Mouse (Mus musculus) layer of hippocampus, adult 8-10 months (tissue): ENCODE data around the gene Gm10842. TPM values are rescaled to one million over a fixed set of nuclear protein-coding genes. Genes with fewer than 3 reads are reported as not detected.
"Not testable (repeated sequence)": the region's sequence is repeated elsewhere in the genome, so short reads cannot be mapped to it uniquely, and the experiment has no call there.

ENCODE experiments used
- DNase-seq, 2 experiments: peaks; one replicate each; pipeline ENCODE4 v3.0.0; 2022; ENCODE audit warnings: low spot score in 2 of 2
- total RNA-seq, 4 experiments: library from RNA; stranded (reverse); gene quantifications; 2 replicates each; pipeline ENCODE4 v1.2.4; 2022

Gene Gm10842
- total RNA-seq: not detected

DNA sequence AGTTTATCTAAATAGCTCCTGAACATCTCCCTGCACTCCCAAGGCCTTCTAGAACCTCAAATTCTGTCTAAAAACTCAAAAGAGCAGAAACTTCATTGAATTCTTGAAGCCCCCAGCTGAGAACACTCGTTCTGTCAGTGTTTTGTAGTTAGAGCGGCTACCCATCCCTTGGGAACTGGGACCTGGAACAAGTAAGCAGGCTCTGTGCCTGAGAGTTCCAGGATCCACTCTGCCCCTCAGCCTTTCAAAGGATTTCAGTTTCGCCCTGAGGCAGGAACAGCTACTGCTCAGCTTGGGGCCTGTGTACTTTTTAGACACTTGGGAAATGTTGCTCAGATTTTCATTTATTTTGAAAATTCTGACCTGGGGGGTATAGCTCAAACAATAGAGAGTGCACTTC is at the start of gene Gm10842:
Gm10842 (plus strand) TSS at position 301 of the 400 bp plus-strand sequence.
- DNase-seq: no peak

DNA sequence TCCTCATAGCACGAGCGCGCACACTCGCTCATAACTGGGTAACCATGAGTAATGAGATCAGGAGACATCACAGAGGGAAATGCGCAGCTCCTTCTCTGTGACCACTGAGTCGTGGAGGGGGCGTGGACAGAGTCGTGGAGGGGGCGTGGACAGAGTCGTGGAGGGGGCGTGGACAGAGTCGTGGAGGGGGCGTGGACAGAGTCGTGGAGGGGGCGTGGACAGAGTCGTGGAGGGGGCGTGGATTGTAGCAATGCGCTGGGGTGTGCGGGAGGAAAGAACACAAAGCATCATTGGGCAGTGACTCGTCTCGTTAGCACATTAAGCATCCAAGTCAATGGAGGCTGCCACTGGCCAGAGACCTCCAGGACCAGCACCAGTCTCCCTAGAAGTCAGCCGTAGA is 34.2 kb upstream of the Gm10842 start:
- DNase-seq: not testable (repeated sequence)

DNA sequence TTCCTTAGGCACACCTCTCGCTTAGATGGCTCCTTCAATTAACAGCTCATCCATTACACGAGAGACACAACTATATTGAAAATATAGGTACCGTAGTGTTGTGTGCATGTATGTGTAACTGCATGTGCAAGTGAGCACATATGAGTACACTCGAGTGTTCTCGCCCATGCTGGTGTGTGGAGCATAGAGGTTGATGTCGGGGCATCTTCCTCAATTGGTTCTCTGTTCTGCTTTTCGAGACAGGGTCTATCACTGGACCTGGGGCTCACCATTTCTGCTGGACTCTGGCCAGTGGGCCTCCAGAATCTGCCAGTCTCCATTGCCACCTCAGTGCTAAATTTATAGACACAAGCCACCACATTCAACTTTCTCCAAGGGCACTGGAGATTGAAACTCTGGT is 28.9 kb upstream of the Gm10842 start:
- DNase-seq: no peak

DNA sequence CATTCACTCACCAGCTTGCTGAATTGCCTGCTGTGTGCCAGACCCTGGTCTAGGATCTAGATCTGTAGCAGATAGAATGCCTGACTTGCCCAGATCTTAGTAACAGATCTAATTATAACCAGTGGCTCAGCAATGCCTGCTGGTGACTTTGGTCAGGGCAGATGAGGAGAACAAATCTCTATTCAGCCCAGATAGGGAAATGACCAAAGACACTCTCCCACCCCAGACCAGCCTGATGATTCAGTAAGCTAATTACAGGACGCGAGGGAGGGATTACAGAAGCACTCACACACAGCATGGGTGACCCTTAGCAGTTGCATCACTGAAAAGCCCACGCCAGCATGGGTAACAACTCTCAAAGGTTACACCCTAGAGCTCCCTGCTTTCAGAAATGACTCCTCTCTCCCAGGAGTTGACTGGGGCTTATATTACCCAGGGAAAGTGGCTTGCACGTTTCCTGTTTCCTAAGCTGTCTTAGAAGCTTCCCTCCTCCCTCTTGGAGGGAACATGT is 26.1 kb upstream of the Gm10842 start:
- no peak for DNase-seq

DNA sequence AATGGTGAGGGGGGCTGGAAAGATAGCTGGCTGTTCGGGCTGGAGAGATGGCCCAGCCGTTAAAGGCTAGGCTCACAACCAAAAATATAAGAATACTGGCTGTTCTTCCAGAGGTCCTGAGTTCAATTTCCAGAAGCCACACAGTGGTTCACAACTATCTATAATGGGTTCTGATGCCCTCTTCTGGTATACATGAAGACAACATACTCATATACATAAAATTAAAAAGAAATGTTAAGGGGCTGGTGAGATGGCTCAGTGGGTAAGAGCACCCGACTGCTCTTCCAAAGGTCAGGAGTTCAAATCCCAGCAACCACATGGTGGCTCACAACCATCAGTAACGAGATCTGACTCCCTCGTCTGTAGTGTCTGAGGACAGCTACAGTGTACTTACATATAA is 24.9 kb upstream of the Gm10842 start:
- not testable (repeated sequence) for DNase-seq

DNA sequence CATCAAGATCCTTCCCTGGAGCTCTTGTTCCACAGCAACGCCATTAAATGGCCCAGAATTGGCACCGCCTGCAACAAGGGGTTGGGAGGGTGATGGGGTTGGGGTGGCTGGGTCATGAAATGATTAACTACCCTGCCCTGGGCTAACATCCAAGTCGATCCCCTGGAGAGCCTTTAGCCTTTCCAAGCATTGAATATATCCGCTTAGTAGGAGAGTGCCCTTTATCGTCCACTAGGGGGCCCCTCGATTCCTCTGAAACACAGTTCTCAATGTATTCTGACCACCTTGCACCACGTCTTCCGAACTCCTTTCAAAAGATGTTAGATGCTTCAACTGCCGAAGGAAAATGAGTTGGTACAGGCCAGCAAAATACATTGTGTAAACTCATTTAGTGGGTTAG is 22.7 kb upstream of the Gm10842 start:
- no peak for DNase-seq

DNA sequence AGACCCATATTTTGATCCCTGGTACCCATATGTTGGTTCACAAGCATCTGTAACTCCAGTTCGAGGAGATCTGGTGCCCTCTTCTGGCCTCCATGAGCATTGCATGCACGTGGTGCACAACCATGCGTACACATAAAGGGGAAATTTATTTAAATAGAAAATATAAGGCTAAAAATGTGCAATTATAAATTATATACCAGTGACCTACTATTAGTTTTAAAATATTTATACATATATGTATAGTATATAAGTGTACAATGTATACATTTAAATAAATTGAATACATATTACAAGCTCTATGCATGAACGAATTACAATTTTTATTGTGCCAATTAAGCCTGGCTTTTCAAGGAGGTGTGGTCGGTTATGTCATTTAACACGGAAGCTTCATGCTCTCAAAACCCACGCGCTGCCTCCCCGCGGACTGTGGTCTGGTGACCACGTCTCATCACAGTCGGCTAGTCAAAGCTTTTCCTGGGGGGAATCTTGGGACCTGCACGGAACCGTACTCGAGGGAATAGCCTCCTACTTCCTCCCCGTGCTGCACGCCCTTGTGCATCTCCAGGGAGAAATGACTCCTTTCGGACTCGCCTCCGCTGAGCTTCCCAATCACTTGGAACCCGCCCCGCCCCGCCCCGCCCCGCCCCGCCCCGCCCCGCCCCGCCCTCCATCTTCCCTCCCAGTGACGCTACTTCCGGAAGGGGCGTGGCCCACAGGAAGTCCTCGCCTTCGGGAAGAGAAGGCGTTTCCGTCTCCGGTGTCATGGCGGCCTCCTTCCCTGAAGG is 20.8 kb upstream of the Gm10842 start, which contains the start of gene Mettl2:
Mettl2 (plus strand) TSS at position 691 of the 785 bp plus-strand sequence.
- DNase-seq: peak; percentile 66 to 70

DNA sequence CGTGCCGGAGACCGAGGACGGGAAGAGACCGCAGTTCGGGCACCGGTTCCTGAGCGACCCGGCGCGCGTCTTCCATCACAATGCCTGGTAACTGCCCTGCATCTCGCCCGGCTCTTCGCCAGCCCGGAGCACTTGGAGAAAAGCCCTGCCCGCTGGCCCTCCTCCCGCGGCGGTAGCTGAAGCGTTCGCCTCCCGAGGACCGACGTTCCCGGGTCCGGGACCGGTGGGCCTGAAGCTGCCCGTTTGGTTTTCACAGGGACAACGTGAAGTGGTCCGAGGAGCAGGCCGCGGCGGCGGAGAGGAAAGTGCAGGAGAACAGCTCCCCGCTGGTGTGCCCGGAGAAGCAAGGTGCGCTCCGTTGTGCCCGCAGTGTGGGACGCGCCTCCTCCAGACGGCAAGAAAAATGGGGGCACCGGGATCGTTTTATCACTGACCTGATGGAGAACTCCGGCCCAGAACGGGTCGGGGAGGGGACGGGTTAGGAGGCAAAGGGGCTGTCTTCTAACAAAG is 20.1 kb upstream of the Gm10842 start:
- DNase-seq: no peak

DNA sequence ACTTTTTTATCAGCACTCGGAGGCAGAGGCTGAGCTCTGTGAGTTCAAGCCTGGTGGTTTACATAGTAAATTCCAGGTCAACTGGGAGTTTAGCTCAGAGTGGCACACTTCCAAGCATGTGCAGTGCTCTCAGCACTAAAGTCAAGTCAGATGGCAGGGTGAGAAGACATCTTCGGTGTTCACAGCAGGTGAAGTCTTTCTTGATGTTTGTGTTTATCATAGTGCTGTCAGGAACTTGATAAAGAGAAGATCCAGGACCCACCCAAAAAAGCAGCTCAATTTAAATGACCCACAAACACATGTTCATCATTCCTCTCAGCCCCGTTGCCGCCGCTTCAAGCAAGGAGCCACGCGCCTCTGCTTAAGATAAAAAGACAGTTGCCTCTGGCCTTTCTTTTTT is 11.0 kb upstream of the Gm10842 start:
- DNase-seq: no peak

DNA sequence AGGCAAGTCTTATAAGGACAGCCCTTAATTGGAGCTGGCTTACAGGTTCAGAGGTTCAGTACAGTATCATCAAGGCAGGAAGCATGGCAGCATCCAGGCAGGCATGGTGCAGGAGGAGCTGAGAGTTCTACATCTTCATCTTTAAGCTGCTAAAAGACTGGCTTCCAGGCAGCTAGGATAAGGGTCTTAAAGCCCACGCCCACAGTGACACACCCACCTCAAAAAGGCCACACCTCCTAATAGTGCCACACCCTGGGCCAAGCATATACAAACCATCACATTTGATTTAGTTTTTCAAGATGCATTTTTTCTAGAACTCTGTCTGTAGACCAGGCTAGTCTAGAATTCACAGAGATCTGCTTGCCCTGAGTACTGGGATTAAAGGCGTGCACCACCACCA is 9.4 kb upstream of the Gm10842 start:
- not testable (repeated sequence) for DNase-seq

DNA sequence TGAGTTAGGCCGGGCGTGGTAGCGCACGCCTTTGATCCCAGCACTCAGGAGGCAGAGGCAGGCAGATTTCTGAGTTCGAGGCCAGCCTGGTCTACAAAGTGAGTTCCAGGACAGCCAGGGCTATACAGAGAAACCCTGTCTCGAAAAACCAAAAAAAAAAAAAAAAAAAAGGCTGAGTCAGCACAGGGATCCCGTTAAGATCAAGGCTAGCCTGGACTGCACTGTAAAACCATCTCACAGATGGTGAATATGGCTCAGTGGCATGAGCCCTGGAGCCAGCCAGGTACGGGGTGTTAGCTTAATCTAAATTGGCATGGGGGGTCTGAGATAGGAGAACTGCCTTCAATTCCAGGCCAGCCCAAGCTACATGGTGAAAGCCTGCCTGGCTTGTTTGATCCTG is 6.2 kb upstream of the Gm10842 start:
- not testable (repeated sequence) for DNase-seq

DNA sequence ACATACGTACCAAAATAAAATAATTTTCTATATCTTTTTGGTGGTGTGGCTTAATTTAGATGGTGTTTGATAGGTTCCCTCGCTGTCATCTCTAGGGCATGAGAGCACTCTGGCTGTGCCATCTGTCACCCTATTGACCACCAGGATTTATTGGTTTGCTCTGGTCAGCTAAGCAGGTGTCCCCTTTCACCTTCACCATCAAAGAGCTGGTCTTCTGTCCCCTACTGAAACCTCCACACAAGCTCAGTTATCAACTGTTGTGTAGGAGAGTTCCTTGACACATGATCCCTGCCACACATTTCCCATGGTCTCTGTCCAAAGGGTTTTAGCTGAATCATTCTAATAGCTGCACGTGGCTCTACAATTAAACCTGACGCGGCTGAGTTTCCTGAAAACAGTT is 5.6 kb upstream of the Gm10842 start:
- no peak for DNase-seq

DNA sequence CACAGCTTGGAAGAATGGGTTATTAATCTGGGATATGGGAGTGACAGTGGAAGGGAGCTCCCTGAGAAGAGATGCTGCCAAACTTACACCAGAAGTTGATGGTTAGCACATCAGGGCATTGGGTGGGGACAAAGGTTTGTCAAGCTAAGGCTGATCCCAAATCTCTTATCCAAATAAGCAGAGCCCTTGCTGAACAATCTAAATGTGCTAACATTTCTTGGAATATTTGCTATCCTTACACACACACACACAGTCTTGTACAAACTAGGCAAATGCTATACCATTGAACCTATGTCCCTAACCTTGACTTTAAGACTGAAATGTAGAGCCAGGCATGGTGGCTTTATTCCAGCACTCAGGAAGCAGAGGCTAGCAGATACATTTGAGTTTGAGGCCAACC is 3.1 kb upstream of the Gm10842 start:
- DNase-seq: no peak

DNA sequence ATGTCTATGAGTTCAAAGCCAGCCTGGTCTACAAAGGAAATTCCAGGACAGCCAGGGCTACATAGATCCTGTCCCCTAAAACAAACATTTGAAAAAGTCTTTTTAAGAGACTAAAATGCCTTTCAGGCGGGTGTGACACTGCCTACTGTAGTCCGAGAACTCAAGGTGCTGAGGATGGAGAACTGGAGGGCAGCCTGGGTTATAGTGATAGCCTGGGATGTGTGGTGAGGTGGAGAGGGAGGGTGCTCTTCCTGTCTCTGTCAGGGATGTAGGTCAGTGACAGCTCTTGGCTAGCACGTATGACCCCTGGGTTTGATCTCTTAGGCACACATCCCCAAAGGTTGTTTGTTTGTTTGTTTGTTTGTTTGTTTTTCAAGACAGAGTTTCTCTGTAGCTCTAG is 2.6 kb upstream of the Gm10842 start:
- DNase-seq: no peak

DNA sequence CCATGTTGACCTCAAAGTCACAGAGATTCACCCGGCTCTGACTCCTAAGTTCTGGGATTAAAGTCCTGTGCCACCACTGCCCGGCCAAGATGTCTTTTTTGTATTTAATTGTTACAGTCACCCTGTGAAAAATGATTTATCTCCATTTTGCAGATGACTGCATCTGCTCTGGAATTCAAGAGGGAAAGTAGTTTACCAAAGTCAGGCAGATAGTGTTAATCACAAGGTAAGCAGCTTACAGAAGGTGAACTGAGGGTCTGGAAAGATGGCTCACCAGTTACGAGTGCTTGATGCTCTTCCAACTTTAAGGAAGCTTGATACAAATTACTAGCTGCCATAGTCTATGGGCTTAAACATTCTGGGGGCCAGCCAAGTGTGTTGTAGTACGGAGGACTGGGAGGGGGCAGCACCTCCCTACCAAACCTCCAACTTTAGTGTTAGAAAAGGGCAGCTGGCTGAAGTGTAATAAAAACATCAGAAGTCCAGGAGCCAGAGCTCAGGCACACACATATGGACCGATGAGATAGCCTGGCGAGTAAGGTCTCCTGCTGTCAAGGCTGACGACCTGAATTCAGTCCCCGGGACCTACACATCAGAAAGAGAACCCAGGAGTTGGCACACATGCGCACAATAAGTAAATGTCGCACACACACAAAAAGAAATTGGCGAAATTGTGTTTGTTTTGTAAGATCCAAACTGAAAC is 2.0 kb upstream of the Gm10842 start:
- no peak for DNase-seq

DNA sequence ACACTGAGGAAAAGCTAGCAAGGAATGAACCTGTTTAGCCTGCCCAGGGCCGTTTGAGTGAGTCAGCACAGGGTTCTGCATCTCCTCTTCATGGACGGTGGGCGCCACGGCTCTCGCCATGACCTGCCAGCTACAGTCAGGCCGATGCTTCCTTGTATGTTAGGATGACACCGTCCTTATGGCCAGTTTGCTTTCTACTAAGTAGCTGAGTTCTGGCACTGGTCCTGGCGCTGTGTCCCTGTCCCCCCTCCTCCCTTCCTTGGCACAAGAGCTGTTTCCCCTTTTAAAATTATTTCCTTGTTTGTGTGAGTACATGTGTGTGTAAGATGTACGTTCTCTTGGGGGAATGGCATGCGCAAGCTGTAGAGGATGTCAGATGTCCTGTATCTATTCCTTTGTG is 1.5 kb upstream of the Gm10842 start:
- no peak for DNase-seq

DNA sequence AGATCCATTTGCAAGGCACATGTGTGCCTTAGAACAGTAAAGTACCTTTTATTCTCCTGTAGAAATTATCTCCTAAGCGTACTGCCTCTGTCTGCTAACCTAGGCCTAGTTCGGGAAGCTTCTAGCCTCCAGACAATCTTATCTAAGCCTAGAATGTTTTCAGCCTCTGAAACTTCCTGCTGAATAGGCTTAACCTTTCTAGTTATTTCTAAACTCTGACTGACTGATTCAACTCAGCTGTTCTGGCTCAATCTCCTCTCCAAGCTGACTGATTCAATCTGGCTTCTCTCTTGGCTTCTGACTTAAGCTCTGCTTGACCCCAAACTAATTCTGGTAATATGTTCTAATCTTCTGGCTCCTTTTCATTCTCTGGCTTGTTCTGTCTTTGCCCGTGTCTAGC is 2.7 kb downstream of the Gm10842 start:
- no peak for DNase-seq

DNA sequence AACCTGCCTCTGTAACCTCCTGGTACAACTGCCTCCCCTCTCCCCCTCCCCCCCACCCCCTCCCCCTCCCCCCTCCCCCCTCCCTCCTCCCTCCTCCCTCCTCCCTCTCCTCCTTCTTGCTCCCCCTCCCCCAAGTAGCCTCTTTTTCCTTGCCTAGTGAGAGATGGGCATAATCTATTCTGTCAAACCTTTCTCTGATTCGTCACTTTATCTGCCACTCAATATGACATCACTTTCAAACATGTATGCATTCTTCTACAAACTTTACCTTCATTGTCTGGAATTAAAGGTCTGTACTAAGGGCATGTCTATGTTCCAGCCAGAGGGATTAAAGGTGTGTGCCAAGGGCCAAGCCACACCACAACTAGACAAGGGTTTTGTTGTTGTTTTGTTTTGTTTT is 3.1 kb downstream of the Gm10842 start:
- no peak for DNase-seq

DNA sequence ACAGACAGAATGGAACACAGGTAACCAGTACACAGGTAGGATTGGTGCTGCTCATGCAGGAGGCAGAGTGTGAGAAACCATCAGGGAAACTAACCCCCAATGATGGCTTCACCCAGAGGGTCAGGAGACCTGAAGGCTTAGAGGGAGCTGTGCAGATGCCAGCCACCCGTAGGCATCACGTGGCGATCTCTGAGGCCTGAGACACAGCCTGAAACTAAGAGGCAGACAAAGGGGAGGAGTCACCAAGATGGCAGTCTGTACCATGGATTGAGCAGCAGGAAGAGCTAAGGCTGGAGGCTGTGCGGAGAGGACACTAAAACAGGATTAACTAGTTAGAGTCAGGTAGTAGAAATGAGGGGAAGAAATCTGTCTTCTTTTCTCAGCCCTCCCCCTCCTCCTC is 4.0 kb downstream of the Gm10842 start:
- DNase-seq: no peak

DNA sequence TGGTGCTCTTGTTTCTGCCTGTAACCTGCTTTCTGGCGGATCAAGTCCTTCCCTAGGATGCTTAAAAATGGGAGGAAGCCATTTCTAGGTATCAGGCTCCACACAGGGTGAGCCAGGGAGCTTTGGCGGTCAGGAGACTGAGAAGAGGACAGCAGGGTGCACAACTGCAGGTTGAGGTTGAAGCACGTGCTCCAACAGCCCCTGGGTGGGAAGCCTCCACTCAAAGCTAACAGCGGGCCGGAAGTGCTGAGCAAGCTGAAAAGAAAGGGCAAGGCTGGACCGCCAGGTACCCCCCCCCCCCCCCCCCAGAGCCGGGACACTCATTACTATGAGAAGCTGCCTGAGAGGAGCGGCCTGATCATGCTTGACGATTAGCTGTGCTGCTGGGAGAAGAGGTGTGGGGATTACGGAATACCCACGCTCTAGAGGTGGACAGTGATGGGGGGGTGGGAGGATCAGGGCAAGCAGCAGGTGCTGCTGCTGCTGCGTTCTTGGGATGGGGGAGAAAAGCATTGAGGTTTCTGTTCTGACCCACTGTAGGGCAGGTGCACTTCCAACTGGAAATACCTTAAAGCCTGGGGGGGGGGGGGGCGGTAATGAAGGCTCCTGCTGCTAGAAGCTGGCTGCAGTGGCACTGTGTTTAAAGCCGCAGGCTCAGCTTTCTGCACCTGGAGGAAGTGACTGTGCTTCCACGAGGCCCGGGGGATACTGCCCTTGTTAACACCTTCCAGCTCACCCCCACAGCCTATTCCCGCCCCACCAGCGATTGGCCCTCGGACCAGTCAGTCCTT is 4.7 kb downstream of the Gm10842 start:
- DNase-seq: no peak

DNA sequence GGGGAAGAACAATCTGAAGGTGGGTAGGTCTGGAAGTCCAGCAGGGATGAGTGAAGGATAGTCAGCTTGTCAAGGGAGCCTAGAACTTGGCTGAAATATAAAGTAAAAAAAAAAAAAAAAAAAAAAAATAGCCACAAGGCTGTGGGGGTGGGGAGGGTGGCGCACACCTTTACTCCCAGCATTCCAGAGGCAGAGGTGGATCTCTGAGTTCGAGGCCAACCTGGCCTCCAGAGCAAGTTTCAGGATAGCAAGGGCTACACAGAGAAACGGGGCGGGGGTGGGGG is 5.3 kb downstream of the Gm10842 start:
- no peak for DNase-seq

DNA sequence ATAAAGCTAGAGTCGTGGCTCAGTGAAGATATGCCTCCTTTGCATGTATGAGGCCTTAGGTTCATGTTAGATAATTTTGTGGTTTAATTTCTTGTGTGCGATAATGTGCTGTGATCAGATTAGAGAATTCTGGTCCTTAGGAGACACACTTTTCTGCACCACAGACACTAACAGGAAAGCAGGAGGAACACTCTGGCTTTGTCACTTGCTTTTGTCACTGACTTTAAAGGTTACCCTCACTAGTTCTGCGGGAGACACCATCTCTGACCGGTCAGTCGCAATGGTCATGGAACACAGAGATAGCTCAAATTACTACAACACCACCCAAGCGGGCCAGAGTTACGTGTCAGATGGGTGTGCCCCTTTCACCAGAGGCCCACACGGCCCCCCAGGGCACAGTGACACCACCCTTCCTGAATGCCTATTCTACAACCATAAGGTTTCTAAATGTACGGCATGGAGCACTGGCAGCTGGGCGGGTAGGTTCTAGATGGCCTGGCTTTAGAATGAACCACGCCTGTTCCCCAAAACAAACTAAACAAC is 5.7 kb downstream of the Gm10842 start:
- no peak for DNase-seq
